Mouse (Mus musculus): ENCODE results near the gene Dram1. TPM values are rescaled to one million over a fixed set of nuclear protein-coding genes. Genes with fewer than 3 reads are reported as not detected.

The Dram1 gene
- total RNA-seq, 2 experiments from 2014 or later, result 11.8 to 19.0 TPM

GRCm38 (mm10) chr10:88306235-88306634 lies 72.6 kb downstream of the Dram1 start:
- ATAC-seq (replicated peaks; ENCODE audit: low FRiP score, poor library complexity, severe bottlenecking), result no peak

GRCm38 (mm10) chr10:88304302-88304701 lies 74.6 kb downstream of the Dram1 start:
- no peak for ATAC-seq (replicated peaks; ENCODE audit: low FRiP score, poor library complexity, severe bottlenecking)

GRCm38 (mm10) chr10:88303079-88303478 lies 75.8 kb downstream of the Dram1 start:
- no peak for ATAC-seq (replicated peaks; ENCODE audit: low FRiP score, poor library complexity, severe bottlenecking)

GRCm38 (mm10) chr10:88301802-88302470 lies 76.9 kb downstream of the Dram1 start:
- ATAC-seq (replicated peaks; ENCODE audit: low FRiP score, poor library complexity, severe bottlenecking), result no peak

- no peak for ATAC-seq (replicated peaks; ENCODE audit: low FRiP score, poor library complexity, severe bottlenecking)
Observed at GRCm38 (mm10) chr10:88296991-88297390, 81.9 kb downstream of the Dram1 start.

- ATAC-seq (replicated peaks; ENCODE audit: low FRiP score, poor library complexity, severe bottlenecking), result no peak
Observed at GRCm38 (mm10) chr10:88295091-88295490, 83.8 kb downstream of the Dram1 start.

GRCm38 (mm10) chr10:88288061-88288460 lies 90.8 kb downstream of the Dram1 start:
- no peak for ATAC-seq (replicated peaks; ENCODE audit: low FRiP score, poor library complexity, severe bottlenecking)

GRCm38 (mm10) chr10:88287261-88287660 lies 91.6 kb downstream of the Dram1 start:
- no peak for ATAC-seq (replicated peaks; ENCODE audit: low FRiP score, poor library complexity, severe bottlenecking)

- no peak for ATAC-seq (replicated peaks; ENCODE audit: low FRiP score, poor library complexity, severe bottlenecking)
Observed at GRCm38 (mm10) chr10:88284343-88284990, 94.4 kb downstream of the Dram1 start.

- no peak for ATAC-seq (replicated peaks; ENCODE audit: low FRiP score, poor library complexity, severe bottlenecking)
Observed at GRCm38 (mm10) chr10:88281699-88282098, 97.2 kb downstream of the Dram1 start.

- no peak for ATAC-seq (replicated peaks; ENCODE audit: low FRiP score, poor library complexity, severe bottlenecking)
Observed at GRCm38 (mm10) chr10:88274045-88274444, 104.8 kb downstream of the Dram1 start.

Other genes with a start within 250 kb of the Dram1 start
- gene Parpbp, start 232.1 kb downstream of the Dram1 start, total RNA-seq (2015; ENCODE audit: low replicate concordance), result 10.2 and 14.8 TPM in 2 replicates
- gene Parpbp, start 232.1 kb downstream of the Dram1 start, total RNA-seq (2017; ENCODE audit: low replicate concordance), result 9.9 and 19.1 TPM in 2 replicates
- 9.8 and 18.6 TPM in 2 replicates for gene Nup37, start 232.1 kb downstream of the Dram1 start, total RNA-seq (2015; ENCODE audit: low replicate concordance)
- gene Nup37, start 232.1 kb downstream of the Dram1 start, total RNA-seq (2017; ENCODE audit: low replicate concordance), result 7.5 and 13.1 TPM in 2 replicates
- gene Washc3, start 178.0 kb downstream of the Dram1 start, total RNA-seq (2015; ENCODE audit: low replicate concordance), result 21.3 and 22.8 TPM in 2 replicates
- gene Washc3, start 178.0 kb downstream of the Dram1 start, total RNA-seq (2017; ENCODE audit: low replicate concordance), result 4.0 and 4.9 TPM in 2 replicates
- gene Gnptab, start 52 bp upstream of the Dram1 start, total RNA-seq (2015; ENCODE audit: low replicate concordance), result 19.2 and 20.2 TPM in 2 replicates
- 7.9 and 11.0 TPM in 2 replicates for gene Gnptab, start 52 bp upstream of the Dram1 start, total RNA-seq (2017; ENCODE audit: low replicate concordance)
- gene Sycp3, start 80.5 kb upstream of the Dram1 start, total RNA-seq (2015; ENCODE audit: low replicate concordance), result not detected in 2 replicates
- gene Sycp3, start 80.5 kb upstream of the Dram1 start, total RNA-seq (2017; ENCODE audit: low replicate concordance), result not detected in 2 replicates
- 0.77 and 4.4 TPM in 2 replicates for gene Chpt1, start 125.0 kb upstream of the Dram1 start, total RNA-seq (2015; ENCODE audit: low replicate concordance)
- 2.0 and 3.3 TPM in 2 replicates for gene Chpt1, start 125.0 kb upstream of the Dram1 start, total RNA-seq (2017; ENCODE audit: low replicate concordance)
- not detected in 2 replicates for gene Mybpc1, start 226.1 kb upstream of the Dram1 start, total RNA-seq (2015; ENCODE audit: low replicate concordance)
- not detected in 2 replicates for gene Mybpc1, start 226.1 kb upstream of the Dram1 start, total RNA-seq (2017; ENCODE audit: low replicate concordance)